Mouse (Mus musculus) midbrain, embryonic 12.5 days (tissue): ENCODE results near the gene Rnf220. TPM values are rescaled to one million over a fixed set of nuclear protein-coding genes. Genes with fewer than 3 reads are reported as not detected.
A peak's percentile ranks its signal among the peaks of the same experiment; 100 is the strongest.

ENCODE experiments used
- ATAC-seq: fragments of 200-750 bp; cut with Nextera tagmentation; 2 replicates; pipeline ENCODE4 v1.8.0; 2017; ENCODE audit warnings: low read depth, moderate TSS enrichment, moderate library complexity; ENCODE audit not compliant: low FRiP score
- H3K27ac ChIP-seq: fragments of 300-500 bp; sonication (generic); replicated peaks from 2 replicates; pipeline ENCODE4 v1.5.1; 2016; ENCODE audit warnings: mild to moderate bottlenecking
- H3K27me3 ChIP-seq: fragments of 300-500 bp; sonication (generic); 2 replicates; pipeline ENCODE4 v1.6.1; 2016; ENCODE audit warnings: mild to moderate bottlenecking
- H3K36me3 ChIP-seq: fragments of 300-500 bp; sonication (generic); 2 replicates; pipeline ENCODE4 v1.6.1; 2016
- H3K4me1 ChIP-seq: fragments of 300-500 bp; sonication (generic); 2 replicates; pipeline ENCODE4 v1.6.1; 2016
- H3K4me2 ChIP-seq: fragments of 300-500 bp; sonication (generic); replicated peaks from 2 replicates; pipeline ENCODE4 v1.6.1; 2016; ENCODE audit warnings: mild to moderate bottlenecking, moderate library complexity
- H3K4me3 ChIP-seq: fragments of 300-500 bp; sonication (generic); 2 replicates; pipeline ENCODE4 v1.5.1; 2016; ENCODE audit warnings: mild to moderate bottlenecking
- H3K9ac ChIP-seq: fragments of 300-500 bp; sonication (generic); replicated peaks from 2 replicates; pipeline ENCODE4 v1.6.1; 2016; ENCODE audit warnings: mild to moderate bottlenecking, moderate library complexity
- H3K9me3 ChIP-seq: fragments of 300-500 bp; sonication (generic); 2 replicates; pipeline ENCODE4 v1.6.1; 2016; ENCODE audit warnings: mild to moderate bottlenecking
- WGBS: fragments of 180-500 bp; shearing (Covaris S2); methylation state at CpG from one replicate; pipeline ENCODE4 v1.1.7; 2016; 5-methylcytosine and 5-hydroxymethylcytosine counted together
- polyA plus RNA-seq: library from polyadenylated mRNA; unstranded; fragments of >200 nt; fragmentation: Nextera tagmentation; extraction: Ambion mirVana; gene quantifications from 2 replicates; pipeline ENCODE4 v1.2.1, GENCODE M21; 2016

The Rnf220 gene
- polyA plus RNA-seq, 1 experiment from 2014 or later: 108 TPM

- H3K4me3 ChIP-seq: no peak overlapping the region
- no peaks in the 10 kb centered on the region for H3K9me3 ChIP-seq
- H3K9ac ChIP-seq: no peak overlapping the region
- peak overlapping the region; percentile 30; the same call in 1 of the 2 replicates for H3K4me2 ChIP-seq
- peaks cover 80% of the 10 kb centered on the region for H3K27me3 ChIP-seq
- no peaks in the 10 kb centered on the region for H3K36me3 ChIP-seq
- 27% methylated on average over 22 of the region's 22 CpGs for WGBS
- 0 out of 2 replicates have a peak overlapping the region, but pooled peaks have one; percentile 17 for H3K27ac ChIP-seq
- no peak for ATAC-seq
- H3K4me1 ChIP-seq: peaks cover 32% of the 10 kb centered on the region
Measured at GRCm38 (mm10) chr4:117390850-117391795, 105.7 kb downstream of the Rnf220 start.

GRCm38 (mm10) chr4:117389264-117390054 is 107.4 kb downstream of the Rnf220 start:
- Histone ChIP-seq H3K4me1 (peaks cover 32% of the 10 kb centered on the region), H3K27ac (no peak overlapping the region), H3K4me3 (no peak overlapping the region), H3K9ac (no peak overlapping the region), H3K4me2 (no peak overlapping the region), H3K9me3 (no peaks in the 10 kb centered on the region), H3K36me3 (no peaks in the 10 kb centered on the region), H3K27me3 (peaks cover 81% of the 10 kb centered on the region)
- 84% methylated on average over 14 of the region's 14 CpGs for WGBS
- no peak for ATAC-seq

- Histone ChIP-seq H3K36me3 (no peaks in the 10 kb centered on the region), H3K4me1 (peaks cover 7% of the 10 kb centered on the region), H3K4me3 (no peak overlapping the region), H3K4me2 (no peak overlapping the region), H3K27me3 (peaks cover 78% of the 10 kb centered on the region), H3K27ac (no peak overlapping the region), H3K9ac (no peak overlapping the region), H3K9me3 (no peaks in the 10 kb centered on the region)
- no peak for ATAC-seq
- WGBS: 95% methylated on average over 1 of the region's 1 CpGs
Measured at GRCm38 (mm10) chr4:117385247-117385646, 111.6 kb downstream of the Rnf220 start.

DNA sequence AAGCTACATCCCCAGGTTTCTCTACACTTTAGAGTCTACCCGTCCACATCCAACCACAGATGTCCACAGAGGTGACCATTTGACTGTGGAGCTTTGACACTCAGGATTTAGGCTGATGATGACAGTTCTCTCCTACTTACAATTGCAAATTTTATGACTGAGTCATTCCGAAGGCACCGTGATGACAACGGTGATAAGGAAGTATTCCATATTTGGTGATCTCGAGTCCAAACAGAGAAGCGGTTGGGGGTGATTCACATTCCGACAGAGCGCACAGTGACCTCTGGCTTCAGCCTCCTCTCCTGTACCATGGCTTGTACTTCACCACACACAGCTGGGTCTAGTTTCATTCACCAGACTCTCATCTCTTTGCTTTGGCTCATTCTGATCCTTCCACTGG is 115.0 kb downstream of the Rnf220 start:
- no peak overlapping the region for H3K9ac ChIP-seq
- H3K4me3 ChIP-seq: no peak overlapping the region
- H3K9me3 ChIP-seq: no peaks in the 10 kb centered on the region
- peaks cover 91% of the 10 kb centered on the region for H3K27me3 ChIP-seq
- 89% methylated on average over 8 of the region's 8 CpGs for WGBS
- no peak for ATAC-seq
- H3K4me1 ChIP-seq: peaks cover 17% of the 10 kb centered on the region
- H3K4me2 ChIP-seq: no peak overlapping the region
- H3K36me3 ChIP-seq: no peaks in the 10 kb centered on the region
- no peak overlapping the region for H3K27ac ChIP-seq

- 0 out of 2 replicates have a peak overlapping the region, but pooled peaks have one; percentile 16 for H3K27ac ChIP-seq
- peaks cover 93% of the 10 kb centered on the region for H3K27me3 ChIP-seq
- H3K4me2 ChIP-seq: no peak overlapping the region
- no peak overlapping the region for H3K9ac ChIP-seq
- no peak for ATAC-seq
- no peak overlapping the region for H3K4me3 ChIP-seq
- WGBS: 94% methylated on average over 5 of the region's 5 CpGs
- H3K9me3 ChIP-seq: no peaks in the 10 kb centered on the region
- no peaks in the 10 kb centered on the region for H3K36me3 ChIP-seq
- peaks cover 29% of the 10 kb centered on the region for H3K4me1 ChIP-seq
Measured at GRCm38 (mm10) chr4:117380558-117380935, 116.3 kb downstream of the Rnf220 start.

DNA sequence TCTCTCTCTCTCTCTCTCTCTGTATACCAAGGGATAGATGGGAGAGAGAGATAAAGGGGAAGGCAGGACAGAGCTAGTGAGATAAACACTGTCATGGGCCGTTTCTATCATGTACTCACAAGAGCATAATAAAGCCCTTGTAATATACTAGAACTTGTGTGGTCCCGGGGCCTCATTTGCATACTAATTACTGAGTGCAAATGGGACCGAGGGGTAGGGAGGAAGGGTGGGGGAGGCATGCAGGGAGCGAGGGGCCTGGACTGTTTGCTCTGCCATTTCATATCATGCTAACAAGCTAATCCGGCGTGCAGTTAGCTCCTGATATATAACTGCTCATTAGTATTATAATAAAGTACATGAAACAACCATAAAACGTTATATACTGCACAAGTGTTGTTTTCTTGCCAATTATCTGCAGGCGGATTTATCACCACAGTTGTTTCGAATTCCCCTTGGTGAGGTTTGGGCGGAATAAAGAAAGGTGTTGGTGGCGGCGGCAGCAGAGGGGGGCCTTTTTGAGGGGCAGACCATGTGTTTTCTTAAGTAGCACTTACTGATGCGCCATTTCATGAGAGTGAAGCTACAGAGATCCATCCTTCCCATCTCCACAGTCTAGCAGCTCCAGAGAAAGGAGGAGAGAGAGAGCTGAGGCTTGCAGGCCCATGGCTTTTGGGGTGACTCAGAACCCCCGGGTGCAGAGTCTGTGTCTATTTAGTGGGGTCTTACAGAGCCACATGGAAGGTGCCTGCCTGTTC is 116.9 kb downstream of the Rnf220 start:
- 52% methylated on average over 14 of the region's 14 CpGs for WGBS
- Histone ChIP-seq H3K9ac (no peak overlapping the region), H3K27me3 (peaks cover 93% of the 10 kb centered on the region), H3K36me3 (no peaks in the 10 kb centered on the region), H3K4me2 (no peak overlapping the region), H3K4me1 (peaks cover 31% of the 10 kb centered on the region), H3K9me3 (no peaks in the 10 kb centered on the region), H3K4me3 (no peak overlapping the region), H3K27ac (peak overlapping the region; percentile 16; the same call in 1 of the 2 replicates)
- ATAC-seq: peak; percentile 60; the same call in 1 of the 2 replicates

- Histone ChIP-seq H3K36me3 (no peaks in the 10 kb centered on the region), H3K4me1 (peaks cover 50% of the 10 kb centered on the region), H3K9ac (0 out of 2 replicates have a peak overlapping the region, but pooled peaks have one; percentile 28), H3K4me2 (peak overlapping the region; percentile 45), H3K27me3 (peaks cover 93% of the 10 kb centered on the region), H3K27ac (peak overlapping the region; percentile 66), H3K9me3 (no peaks in the 10 kb centered on the region), H3K4me3 (peak overlapping the region; percentile 13)
- ATAC-seq: no peak
- 3% methylated on average over 10 of the region's 10 CpGs for WGBS
Measured at GRCm38 (mm10) chr4:117374078-117374540, 122.7 kb downstream of the Rnf220 start.

- H3K4me2 ChIP-seq: peak overlapping the region; percentile 45
- H3K4me1 ChIP-seq: peaks cover 50% of the 10 kb centered on the region
- no peaks in the 10 kb centered on the region for H3K9me3 ChIP-seq
- no peaks in the 10 kb centered on the region for H3K36me3 ChIP-seq
- peak overlapping the region; percentile 66 for H3K27ac ChIP-seq
- peaks cover 93% of the 10 kb centered on the region for H3K27me3 ChIP-seq
- under 1% methylated on average over 12 of the region's 16 CpGs for WGBS
- ATAC-seq: peak; percentile 92
- 0 out of 2 replicates have a peak overlapping the region, but pooled peaks have one; percentile 28 for H3K9ac ChIP-seq
- H3K4me3 ChIP-seq: peak overlapping the region; percentile 13
Measured at GRCm38 (mm10) chr4:117373324-117374077, 123.4 kb downstream of the Rnf220 start.

- Histone ChIP-seq H3K27me3 (peaks cover 95% of the 10 kb centered on the region), H3K4me2 (no peak overlapping the region), H3K9ac (no peak overlapping the region), H3K4me3 (no peak overlapping the region), H3K36me3 (no peaks in the 10 kb centered on the region), H3K4me1 (peaks cover 57% of the 10 kb centered on the region), H3K9me3 (no peaks in the 10 kb centered on the region), H3K27ac (no peak overlapping the region)
- 5% methylated on average over 2 of the region's 2 CpGs for WGBS
- no peak for ATAC-seq
Measured at GRCm38 (mm10) chr4:117371896-117372295, 125.0 kb downstream of the Rnf220 start.

- no peak overlapping the region for H3K4me2 ChIP-seq
- peaks cover 45% of the 10 kb centered on the region for H3K4me1 ChIP-seq
- H3K4me3 ChIP-seq: no peak overlapping the region
- no peaks in the 10 kb centered on the region for H3K36me3 ChIP-seq
- no peak overlapping the region for H3K9ac ChIP-seq
- no peak overlapping the region for H3K27ac ChIP-seq
- 65% methylated on average over 5 of the region's 5 CpGs for WGBS
- ATAC-seq: no peak
- H3K9me3 ChIP-seq: no peaks in the 10 kb centered on the region
- peaks cover 87% of the 10 kb centered on the region for H3K27me3 ChIP-seq
Measured at GRCm38 (mm10) chr4:117370354-117370753, 126.5 kb downstream of the Rnf220 start.

DNA sequence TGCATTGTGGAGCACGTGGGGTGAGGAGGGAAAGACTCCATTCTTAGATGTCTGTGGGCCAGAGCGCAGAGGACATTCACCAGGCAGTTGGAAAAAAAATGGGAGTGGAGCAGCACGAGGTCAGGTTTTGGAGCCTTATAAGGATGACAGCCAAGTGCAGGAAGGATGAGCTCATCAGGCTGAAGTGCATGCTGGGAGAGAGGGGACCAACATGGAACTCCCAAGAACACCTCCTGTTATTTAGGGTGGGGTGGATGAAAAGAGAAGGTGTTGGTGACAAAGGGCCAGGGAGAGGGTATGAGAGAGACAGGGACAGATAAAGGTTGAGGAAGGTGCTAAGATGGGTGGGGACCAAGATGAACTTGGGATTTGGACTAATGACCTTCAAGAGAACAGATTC is 127.3 kb downstream of the Rnf220 start:
- peaks cover 39% of the 10 kb centered on the region for H3K4me1 ChIP-seq
- H3K9ac ChIP-seq: no peak overlapping the region
- WGBS: 85% methylated on average over 3 of the region's 3 CpGs
- H3K4me3 ChIP-seq: no peak overlapping the region
- H3K9me3 ChIP-seq: no peaks in the 10 kb centered on the region
- no peak overlapping the region for H3K4me2 ChIP-seq
- no peaks in the 10 kb centered on the region for H3K36me3 ChIP-seq
- ATAC-seq: no peak
- H3K27me3 ChIP-seq: peaks cover 87% of the 10 kb centered on the region
- no peak overlapping the region for H3K27ac ChIP-seq
